Mouse (Mus musculus) cerebellum, adult 11 months (tissue): Measurements from ENCODE around the gene Slc43a3.

Experiments
- DNase-seq: peaks from one replicate; pipeline ENCODE4 v3.0.0; 2022

Gene Slc43a3

GRCm38 (mm10) chr2:84938249-84938946 is 2.0 kb downstream of the Slc43a3 start:
- DNase-seq, result no peak

GRCm38 (mm10) chr2:84939306-84939705 is 2.9 kb downstream of the Slc43a3 start:
- no peak for DNase-seq

- no peak for DNase-seq
These were observed 3.3 kb downstream of the Slc43a3 start for GRCm38 (mm10) chr2:84939711-84940110.

DNA sequence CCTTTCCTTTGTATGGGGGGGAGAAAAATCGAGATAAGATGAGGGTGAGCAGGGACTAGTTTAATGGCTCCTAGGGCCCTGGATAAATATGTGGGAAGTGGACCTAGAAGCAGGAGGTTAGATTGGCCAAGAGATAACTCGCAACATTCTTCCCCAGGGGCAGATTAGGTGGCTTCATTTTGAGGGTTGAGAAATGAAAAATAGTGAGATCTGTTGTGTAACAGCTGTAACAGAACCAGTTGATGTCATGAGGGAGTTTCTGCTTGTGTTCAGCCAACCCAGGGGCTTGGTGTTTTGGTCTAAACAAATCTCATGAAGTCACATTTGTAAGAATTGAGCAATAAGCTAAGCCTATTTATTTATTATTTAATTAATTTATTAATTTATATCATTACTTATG is 5.0 kb downstream of the Slc43a3 start:
- no peak for DNase-seq

DNA sequence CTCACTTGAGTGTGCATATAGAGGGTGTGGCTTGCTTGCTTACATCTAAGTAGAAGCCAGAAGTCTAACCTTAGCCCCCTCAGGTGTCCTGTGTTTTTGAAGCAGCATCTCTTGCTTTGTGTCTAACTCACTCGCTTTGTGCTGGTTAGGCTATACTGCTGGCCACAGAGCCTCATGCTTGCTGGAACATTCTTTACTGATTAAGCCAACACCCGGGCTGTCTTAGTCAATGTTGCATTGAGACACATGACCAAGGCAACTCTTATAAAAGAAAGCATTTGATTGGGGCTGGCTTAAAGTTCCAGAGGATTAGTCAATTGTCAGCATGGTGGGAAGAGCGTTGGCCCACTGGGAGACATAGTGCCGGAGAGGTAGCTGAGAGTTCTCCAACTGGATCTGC is 5.4 kb downstream of the Slc43a3 start:
- DNase-seq, result no peak

DNA sequence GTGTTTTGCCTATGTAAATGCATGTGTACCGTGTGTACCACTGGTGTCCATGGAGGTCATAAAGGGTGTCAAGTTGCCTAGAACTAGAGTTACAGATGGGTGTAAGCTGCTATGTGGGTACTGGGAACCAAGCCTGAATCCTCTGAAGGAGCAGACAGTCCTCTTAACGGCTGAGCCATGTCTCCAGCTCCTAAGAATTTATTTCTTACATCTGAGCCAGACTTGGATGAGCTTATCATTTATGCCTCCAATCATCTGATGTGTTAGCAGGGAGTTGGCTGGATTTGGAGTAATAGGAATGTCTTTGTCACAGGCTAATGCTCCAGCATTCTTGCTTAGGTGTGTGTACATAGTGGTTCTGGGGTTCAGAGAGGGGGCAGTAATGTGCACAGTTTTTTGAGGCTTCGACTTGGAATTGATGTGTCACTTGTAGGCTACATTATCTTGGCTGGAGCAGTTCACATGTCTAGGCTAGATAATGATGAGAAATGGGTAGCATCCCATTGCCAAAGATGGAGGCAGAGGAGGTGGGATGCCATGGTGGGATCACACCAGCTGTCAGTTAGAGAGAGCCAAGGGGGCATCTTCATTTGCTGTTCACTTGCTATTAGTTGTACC is 10.9 kb downstream of the Slc43a3 start:
- no peak for DNase-seq

DNA sequence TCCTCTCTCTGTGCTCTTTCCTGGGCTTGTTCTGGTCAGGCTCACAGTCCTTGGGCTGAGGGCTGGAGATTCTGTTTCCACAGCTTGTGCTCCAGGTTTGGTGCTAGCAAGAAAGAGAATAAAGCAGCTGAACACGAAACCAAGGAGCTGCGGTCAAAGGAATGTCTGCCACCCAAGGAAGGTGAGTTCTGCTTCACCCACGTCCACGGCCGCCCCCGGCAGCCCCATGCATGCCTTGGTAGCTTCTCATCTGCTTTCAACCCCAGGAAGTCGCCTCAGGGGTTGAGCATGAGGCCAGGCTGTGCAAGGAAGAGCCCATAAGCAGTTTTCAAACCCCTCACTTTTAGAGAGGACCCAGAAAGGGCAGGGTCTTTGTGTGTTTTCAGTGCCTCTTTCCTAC is 11.9 kb downstream of the Slc43a3 start:
- DNase-seq, result no peak

DNA sequence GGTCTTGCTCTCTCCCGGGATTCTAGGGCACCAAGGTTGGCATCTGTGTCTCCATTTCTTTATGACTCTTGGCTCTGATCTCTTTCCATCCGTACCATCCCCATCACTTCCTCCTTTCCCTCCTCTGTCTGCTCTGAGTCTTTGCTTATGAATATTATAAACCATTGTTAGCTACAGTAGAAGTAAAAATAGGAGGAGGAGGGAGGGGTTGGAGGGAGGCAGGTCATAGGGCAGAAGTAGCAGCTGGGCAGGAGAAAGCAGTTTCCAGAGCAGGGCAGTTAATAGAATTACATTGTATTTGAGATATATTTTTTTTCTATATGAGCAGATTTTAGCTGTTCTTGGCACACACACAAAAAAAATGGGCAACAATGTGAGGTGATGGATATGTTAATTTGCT is 12.3 kb downstream of the Slc43a3 start:
- DNase-seq, result no peak

- DNase-seq, result no peak
These were observed 14.6 kb downstream of the Slc43a3 start for GRCm38 (mm10) chr2:84951027-84951426.

GRCm38 (mm10) chr2:84952251-84952650 is 15.9 kb downstream of the Slc43a3 start:
- DNase-seq, result no peak

GRCm38 (mm10) chr2:84952693-84953092 is 16.3 kb downstream of the Slc43a3 start:
- no peak for DNase-seq

DNA sequence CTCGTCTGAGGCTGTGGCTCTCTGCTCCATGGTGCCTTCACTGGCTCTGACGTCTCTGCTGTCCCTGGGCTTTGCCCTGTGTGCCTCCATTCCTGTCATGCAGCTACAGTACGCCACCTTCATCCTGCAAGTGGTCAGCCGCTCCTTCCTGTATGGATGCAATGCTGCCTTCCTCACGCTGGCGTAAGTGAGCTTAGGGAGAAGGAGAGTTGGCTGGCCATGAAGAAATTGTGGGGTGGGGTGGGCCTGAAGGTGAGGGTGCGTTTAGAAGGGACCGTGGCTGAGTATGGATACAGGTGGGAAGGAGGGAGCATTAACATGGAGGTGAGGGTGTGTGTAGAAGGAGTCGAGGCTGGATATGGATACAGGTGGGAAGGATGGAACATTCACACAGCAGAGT is 19.1 kb downstream of the Slc43a3 start:
- no peak for DNase-seq

DNA sequence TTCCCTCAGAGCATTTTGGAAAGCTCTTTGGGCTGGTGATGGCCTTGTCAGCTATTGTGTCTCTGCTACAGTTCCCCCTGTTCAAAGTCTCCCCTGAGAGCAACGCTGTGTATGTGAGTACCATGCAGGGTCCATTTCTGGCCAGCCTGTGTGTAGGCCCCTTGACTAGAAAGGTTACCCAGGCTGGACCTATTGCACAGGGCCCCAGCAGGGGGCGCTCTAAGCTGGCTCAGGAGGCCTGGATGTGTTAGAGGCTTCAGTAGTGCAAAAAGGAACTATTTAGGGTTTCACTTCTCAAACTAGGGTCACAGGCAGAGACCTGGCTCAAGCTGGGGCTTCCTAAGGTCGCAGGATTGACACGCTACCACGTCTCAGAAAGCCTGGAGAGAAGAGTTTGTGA is 19.9 kb downstream of the Slc43a3 start:
- DNase-seq, result no peak

DNA sequence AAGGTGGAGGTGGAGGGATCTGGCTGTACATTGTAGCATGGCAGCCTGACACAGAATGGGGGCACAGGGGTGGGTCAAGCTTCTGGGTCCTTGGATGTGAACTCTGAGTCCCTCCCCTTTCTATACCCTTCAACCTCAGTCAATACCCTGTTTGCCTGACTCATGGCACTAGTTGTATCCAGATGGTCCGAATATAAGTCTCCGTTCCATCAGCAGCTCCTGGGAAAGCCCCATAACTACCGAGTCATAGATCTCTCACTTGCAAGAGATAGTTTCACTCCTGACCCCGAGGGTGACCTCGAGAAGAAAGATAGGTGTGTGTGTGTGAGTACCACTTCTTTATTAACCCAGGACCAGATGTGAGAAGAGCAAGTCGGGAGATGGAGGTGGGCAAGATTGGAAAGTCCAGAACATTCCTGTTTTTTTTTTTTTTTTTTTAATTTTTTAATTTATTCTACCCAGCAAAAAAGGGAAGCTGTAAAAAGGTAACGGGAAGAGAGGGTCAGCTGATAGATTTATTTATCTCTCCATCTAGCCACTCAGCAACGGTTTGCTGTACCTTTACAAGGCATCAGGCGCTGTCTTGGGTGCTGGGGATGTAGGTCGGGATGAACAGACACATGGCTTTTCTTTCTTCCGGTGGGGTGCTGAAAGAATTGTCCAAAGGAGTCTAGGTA is 22.3 kb downstream of the Slc43a3 start:
- DNase-seq, result no peak

DNA sequence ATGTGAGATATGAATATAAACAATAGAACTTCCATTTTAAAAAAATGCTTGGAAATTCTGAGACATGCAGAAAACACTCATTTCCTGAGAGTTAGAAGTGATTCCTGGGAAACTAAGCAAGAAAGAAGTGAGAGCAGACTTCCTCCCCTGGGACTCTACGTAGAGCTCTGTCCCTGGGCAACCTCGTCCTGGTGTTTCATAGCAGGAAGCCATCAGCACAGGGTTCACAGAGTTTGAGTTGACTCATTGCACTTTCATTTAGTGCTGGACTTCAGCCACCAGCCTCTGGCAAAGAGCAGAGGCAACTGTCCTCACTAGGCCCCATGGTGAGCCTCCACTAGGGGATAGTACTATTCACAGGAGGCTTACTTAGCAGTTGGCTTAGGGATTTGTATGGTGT is 24.9 kb downstream of the Slc43a3 start:
- no peak for DNase-seq

- no peak for DNase-seq
These were observed 25.5 kb downstream of the Slc43a3 start for GRCm38 (mm10) chr2:84961901-84962300.

DNA sequence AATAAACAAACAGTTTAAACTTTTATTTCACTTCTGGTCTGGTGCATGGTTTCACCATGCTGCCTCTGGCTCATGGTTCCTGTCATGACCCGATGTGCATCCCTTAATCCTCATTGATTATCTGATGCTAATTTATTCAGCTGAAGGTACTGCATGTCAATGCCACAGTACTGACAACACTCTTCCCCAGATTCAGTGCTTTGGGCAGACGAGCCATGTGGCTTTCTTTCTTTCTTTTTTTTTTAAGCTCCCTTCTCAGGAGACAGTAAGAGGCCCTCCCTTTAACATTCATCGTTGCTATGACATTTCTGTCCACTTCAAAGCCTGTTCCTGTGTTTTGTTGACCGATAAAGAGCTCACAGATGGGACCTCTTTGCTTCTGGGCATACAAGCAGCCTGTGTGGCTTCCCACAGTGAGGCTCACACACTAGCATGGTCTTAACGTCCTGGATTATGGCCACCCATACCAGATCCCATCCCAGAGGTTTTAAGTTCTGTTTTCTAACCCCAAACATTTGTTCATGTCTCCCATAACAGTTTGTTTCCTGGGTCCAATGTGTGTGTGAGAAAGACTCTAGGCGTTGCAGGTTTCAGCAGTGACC is 26.6 kb downstream of the Slc43a3 start:
- DNase-seq, result no peak

- no peak for DNase-seq
These were observed 27.9 kb downstream of the Slc43a3 start for GRCm38 (mm10) chr2:84964111-84964801.

DNA sequence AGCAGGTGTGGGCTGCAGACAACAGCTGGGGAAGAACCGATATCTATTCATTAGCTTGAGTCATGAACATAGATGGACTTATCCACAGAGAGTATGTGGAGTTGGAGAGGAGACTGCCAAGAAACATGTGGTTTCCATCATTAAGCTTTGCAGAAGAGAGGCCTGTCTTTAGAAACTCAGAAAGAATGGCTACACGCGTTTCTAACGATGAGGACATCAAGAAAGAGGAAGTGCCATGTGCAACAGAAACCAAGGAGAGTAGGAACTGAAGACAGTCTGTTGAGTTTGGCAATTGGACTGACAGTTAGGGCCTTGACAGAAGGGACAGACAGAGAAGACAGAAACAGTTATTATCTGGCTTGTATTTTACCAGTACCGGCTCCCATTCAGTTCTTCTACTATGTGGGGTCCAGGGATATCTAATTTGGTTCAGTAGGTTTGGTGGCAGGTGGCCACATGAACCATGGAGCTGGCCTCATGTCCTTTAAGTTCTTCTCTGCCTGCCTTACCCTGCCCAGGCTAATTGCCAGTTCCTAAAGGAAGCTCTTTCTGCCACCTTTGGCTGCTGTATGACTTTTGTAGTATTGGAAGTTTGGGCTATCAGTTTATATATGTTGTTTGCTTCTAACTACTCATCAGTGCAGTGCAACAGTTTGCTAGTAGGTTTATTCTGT is 31.1 kb downstream of the Slc43a3 start:
- no peak for DNase-seq

DNA sequence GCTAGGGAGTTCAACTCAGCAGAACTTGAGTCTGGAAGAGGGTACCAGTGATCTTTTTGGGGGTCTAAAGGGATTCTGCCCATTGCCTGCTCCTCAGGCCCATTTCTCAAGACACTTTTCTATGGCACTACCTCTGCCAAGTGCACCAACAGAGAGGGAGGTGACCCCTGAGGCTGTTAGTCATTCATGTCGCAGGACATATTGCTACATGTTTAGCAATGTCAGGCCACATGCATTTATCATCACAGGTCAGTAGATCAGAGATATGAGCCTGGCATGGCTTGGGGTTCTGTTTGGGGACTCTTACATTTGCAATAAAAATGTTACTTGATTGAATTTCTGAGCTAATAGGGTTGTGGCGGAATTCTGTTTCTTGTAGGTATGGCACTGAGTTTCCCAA is 39.2 kb downstream of the Slc43a3 start:
- no peak for DNase-seq

DNA sequence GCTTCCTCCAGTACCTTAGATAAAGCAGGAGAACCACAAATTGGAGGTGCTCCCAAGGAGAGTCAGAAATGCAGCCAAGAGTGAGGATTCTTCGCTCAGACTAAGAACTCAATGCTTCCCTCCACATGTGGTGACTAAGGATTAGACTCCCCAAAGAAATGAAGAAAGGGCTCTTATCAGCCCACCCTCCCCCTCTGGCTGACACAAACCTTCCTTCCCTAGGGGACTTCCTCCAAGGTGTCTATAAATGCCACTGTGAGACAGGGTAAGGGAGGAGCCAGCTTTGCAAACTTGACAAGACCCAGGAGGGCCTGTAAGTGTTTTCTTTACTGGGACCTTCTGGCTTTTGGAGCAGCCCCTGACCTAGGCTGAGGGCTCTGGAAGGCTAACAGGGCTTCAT is 43.8 kb downstream of the Slc43a3 start, which contains the start of gene Prg2:
Gene Prg2 (plus strand): TSS at position 274 of the 400 bp plus-strand sequence.
- no peak for DNase-seq

GRCm38 (mm10) chr2:84987930-84988329 is 51.6 kb downstream of the Slc43a3 start, which contains the start of gene Prg3:
Prg3 (plus strand) TSS chr2:84988215.
- no peak for DNase-seq

GRCm38 (mm10) chr2:84996376-84996775 is 60.0 kb downstream of the Slc43a3 start:
- DNase-seq, result no peak
